Mouse (Mus musculus) common myeloid progenitor, adult 5-6 weeks (primary cell): ENCODE measurements around the gene Sars. TPM values are rescaled to one million over a fixed set of nuclear protein-coding genes. Genes with fewer than 3 reads are reported as not detected.

Experiments
- ATAC-seq: replicated peaks from 2 replicates; pipeline ENCODE4 v1.8.0; 2016; ENCODE audit warnings: low read depth, mild to moderate bottlenecking, moderate TSS enrichment, inconsistent platforms; ENCODE audit not compliant: poor library complexity, severe bottlenecking
- total RNA-seq: library from RNA; stranded (forward); fragments of 200-1000, 187-1606 nt; gene quantifications from 2 replicates; pipeline ENCODE4 v1.2.3, GENCODE M21; 2017

The Sars gene
- total RNA-seq, 1 experiment from 2014 or later = 329 TPM

- ATAC-seq = no peak
Measured at GRCm38 (mm10) chr3:108425624-108426018, 19.4 kb downstream of the Sars start.

GRCm38 (mm10) chr3:108424944-108425623, 19.9 kb downstream of the Sars start:
- no peak for ATAC-seq

- ATAC-seq = peak; percentile 43
Measured at GRCm38 (mm10) chr3:108423844-108424801, 20.9 kb downstream of the Sars start.

- ATAC-seq = no peak
Measured at GRCm38 (mm10) chr3:108423006-108423405, 22.0 kb downstream of the Sars start.

GRCm38 (mm10) chr3:108415831-108416223, 29.2 kb downstream of the Sars start:
- peak; percentile 89 for ATAC-seq

GRCm38 (mm10) chr3:108414857-108415830, 29.9 kb downstream of the Sars start, which contains the start of gene Celsr2:
Gene Celsr2, minus strand, starts transcription at chr3:108415552.
- peak; percentile 19; the same call in 1 of the 2 replicates for ATAC-seq

- ATAC-seq = no peak
Measured at GRCm38 (mm10) chr3:108413634-108414360, 31.2 kb downstream of the Sars start.

- ATAC-seq = no peak
Measured at GRCm38 (mm10) chr3:108411754-108412121, 33.3 kb downstream of the Sars start.

- no peak for ATAC-seq
Measured at GRCm38 (mm10) chr3:108411026-108411753, 33.8 kb downstream of the Sars start.

- no peak for ATAC-seq
Measured at GRCm38 (mm10) chr3:108410359-108410714, 34.7 kb downstream of the Sars start.

GRCm38 (mm10) chr3:108409656-108410358, 35.2 kb downstream of the Sars start:
- ATAC-seq = no peak

- ATAC-seq = no peak
Measured at GRCm38 (mm10) chr3:108408517-108409008, 36.4 kb downstream of the Sars start.

GRCm38 (mm10) chr3:108406306-108406885, 38.6 kb downstream of the Sars start:
- ATAC-seq = no peak

GRCm38 (mm10) chr3:108405536-108406305, 39.3 kb downstream of the Sars start:
- ATAC-seq = no peak

- ATAC-seq = no peak
Measured at GRCm38 (mm10) chr3:108402528-108402920, 42.5 kb downstream of the Sars start.

GRCm38 (mm10) chr3:108401692-108402527, 43.1 kb downstream of the Sars start:
- peak; percentile 97 for ATAC-seq
